Mouse (Mus musculus): ENCODE data around the gene Mthfsd. TPM values are rescaled to one million over a fixed set of nuclear protein-coding genes. Genes with fewer than 3 reads are reported as not detected.

Mthfsd gene
- total RNA-seq, 2 experiments from 2014 or later = 39.2 to 42.7 TPM

GRCm38 (mm10) chr8:121074108-121074847 is 33.9 kb downstream of the Mthfsd start:
- no peak for DNase-seq (ENCODE audit: low spot score in 2 of 2)

GRCm38 (mm10) chr8:121073174-121074107 is 34.8 kb downstream of the Mthfsd start:
- no peak for DNase-seq (ENCODE audit: low spot score in 2 of 2)

- DNase-seq (ENCODE audit: low spot score in 2 of 2) = no peak
Measured at GRCm38 (mm10) chr8:121072406-121073130, 35.6 kb downstream of the Mthfsd start.

- no peak for DNase-seq (ENCODE audit: low spot score in 2 of 2)
Measured at GRCm38 (mm10) chr8:121071454-121071853, 36.7 kb downstream of the Mthfsd start.

- DNase-seq (ENCODE audit: low spot score in 2 of 2) = no peak
Measured at GRCm38 (mm10) chr8:121063649-121064048, 44.5 kb downstream of the Mthfsd start.

GRCm38 (mm10) chr8:121062521-121062920 is 45.7 kb downstream of the Mthfsd start:
- no peak for DNase-seq (ENCODE audit: low spot score in 2 of 2)

- no peak for DNase-seq (ENCODE audit: low spot score in 2 of 2)
Measured at GRCm38 (mm10) chr8:121059098-121059497, 49.1 kb downstream of the Mthfsd start.

DNA sequence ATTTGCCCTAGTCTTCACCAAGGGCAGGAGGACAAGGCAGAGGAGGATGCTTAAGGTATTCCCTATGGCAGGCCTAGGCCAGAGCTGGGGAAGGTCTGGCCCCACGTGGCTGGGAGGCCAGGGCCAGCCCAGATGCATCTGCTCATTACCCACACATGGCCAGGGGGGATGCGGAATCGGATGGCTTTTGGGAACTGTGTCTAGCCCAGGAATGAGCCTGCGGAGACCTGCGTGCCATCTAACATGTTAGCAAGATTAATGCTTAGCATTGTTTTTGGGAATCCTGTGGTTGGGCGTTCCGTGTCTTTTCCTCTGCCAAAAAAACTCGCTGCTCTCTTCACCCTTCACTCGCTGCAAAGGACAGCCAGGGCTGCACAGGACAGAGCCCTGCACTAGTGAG is 50.1 kb downstream of the Mthfsd start:
- DNase-seq (ENCODE audit: low spot score in 2 of 2) = no peak

DNA sequence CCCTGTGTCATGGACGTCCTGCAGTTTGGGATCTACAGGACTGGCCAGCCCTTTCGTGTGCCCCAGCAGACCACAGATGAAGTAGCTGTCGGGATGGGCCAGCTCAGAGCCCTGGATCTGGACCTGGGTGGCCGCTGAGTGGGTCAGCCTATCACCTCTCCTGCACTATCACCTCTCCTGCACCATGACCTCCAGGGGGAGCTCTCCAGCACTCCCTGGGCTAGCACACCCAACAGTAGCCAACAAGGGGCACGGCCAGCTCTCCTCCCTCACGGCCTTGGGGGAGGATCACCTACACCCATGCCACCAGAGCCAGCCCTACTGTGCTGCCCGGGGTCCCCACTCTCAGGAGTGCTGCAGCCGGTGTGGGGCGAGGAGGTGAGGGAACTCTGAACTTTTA is 60.8 kb downstream of the Mthfsd start:
- DNase-seq (ENCODE audit: low spot score in 2 of 2) = no peak

DNA sequence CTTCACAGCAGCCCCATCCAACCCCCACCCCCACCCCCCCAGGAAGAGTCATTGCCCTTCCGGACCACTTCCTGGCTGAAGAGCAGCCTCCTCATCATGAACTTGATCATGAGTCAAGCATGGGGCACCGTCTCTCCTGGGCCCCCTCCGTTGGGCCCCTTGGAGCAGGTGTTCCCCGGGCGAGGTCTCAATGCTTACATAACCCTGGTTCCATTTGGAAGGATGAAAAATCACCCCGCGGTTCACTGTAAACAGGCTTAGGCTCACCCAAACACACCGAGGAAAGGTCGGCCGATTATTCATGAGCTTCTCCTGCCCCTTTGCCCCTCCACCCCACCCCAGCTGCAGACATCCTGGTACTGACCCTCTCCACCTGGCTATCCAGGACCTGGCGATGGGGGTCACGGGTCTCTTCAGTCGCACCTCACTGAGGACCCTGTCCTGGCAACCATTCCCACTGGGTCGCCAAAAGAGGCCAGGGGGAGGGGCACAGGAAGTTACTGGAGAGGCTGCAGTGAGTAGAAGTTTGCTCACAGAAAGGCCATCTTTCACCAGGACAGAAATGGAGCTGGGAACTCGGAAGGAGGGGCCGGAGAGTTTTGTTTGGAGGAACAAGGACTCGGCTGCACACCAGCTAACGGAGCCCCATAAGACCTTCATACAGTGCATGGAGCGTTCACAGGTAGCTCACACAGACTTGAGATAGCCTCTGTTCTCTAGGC is 64.3 kb downstream of the Mthfsd start:
- DNase-seq (ENCODE audit: low spot score in 2 of 2) = no peak

Small RNA genes within 50 kb of the gene (microRNA-seq; reads per million reads assigned to microRNA genes)
- gene Gm27530 = not detected

Other genes starting within 250 kb of the Mthfsd start
- 1 to 10 TPM; 1.1 TPM for gene Foxf1, start 24.0 kb downstream of the Mthfsd start, total RNA-seq (2021)
- gene Foxc2, start 7.8 kb upstream of the Mthfsd start, total RNA-seq (2021) = 10 to 100 TPM in 1 of 2 experiments, 1 to 10 TPM in 1; 9.8 to 15.2 TPM
- 1 to 10 TPM; 1.2 to 1.8 TPM for gene Foxl1, start 19.5 kb upstream of the Mthfsd start, total RNA-seq (2021)

Measured in adrenal gland, postnatal 4 days (tissue).